Mouse (Mus musculus): ENCODE measurements at regions not wholly inside any gene's neighbourhood (a gene's known extent, or its start where the extent isn't known, plus 50 kb on each side); places are given as distances from the start of the nearest gene placed in this dataset.

DNA sequence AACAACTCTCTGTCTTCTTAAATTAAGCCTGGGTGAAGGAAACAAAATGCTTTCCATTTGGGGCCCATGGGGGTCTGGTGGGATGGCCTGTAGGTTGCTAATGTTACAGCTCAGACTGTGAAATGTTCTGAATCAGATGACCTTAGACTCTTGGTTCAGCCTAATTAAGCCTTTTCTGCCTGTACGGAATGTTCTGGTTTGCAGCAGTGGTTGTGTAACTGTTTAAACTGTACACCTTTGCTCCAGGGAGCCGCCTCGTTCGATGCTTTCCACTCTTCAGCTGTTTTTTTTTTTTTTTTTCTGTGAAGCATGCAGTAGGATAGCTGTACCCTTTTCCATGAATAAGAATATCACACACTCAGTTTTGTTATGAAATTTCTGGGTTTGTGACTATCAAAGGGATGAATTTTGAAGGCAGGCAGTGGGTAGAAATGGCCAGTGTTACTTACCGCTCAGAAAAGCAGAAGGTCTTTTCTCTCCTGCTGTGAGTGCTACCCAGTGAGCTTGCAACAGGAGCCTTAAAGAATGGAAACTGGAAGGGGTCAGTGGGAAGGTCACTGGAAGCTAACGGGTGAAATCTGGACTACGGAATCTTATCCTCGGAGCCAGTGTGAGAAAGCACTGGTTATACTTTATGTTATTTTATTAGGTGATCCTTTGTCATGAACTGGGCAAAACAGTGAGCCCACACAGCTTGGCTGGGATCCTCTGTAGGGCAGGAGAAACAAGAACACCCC is 349.4 kb downstream of the Foxo1 start:
- intact Hi-C loops (cut with DNase I) = loop anchor here (10.0 kb wide), 1 partner anchor 353 kb away; the partner anchor contains the start of gene Foxo1
- no peak for DNase-seq

DNA sequence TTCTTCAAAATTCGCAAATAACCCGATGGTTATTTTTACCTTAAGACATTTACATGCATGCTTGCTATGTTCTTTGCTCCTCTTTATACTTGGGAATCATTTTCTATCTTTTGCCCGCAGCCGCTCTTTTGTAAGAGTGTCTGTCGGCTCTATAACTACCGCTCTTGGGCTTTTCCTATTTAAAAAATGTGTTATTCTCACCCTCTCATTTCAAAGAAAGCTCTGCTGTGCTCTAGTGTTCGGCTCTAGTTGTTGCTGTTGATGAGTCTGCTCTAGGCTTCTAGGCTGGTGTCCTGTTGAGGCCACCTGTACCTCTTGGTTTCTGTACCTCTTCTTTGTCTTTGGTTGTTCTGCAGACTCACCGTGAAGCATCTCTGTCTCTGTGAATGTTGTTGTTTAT is 343.7 kb downstream of the Foxo1 start:
- intact Hi-C loops (cut with DNase I) = loop anchor here (10.0 kb wide), 1 partner anchor 347 kb away; the partner anchor contains the start of gene Foxo1
- DNase-seq = no peak

DNA sequence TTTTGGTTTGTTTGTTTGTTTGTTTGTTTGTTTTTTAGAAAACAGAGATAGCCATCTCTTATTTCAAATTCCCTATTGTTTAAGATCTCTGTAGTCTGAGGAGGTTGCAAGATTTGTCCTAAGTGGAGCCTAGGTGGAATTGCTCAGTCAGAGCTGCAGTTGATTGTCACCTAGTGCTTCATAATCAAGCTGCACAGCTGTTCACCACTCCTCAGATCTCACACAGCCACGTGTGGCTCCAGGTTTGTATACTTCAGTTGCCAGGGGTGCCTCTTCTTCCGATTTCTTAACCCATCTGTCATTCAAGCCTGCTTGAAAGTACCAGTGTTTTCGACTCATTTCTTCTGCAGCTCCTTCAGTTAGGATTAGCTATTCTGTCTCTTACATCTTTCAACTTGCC is 342.3 kb downstream of the Foxo1 start:
- intact Hi-C loops (cut with DNase I) = loop anchor here (10.0 kb wide), 1 partner anchor 346 kb away; the partner anchor contains the start of gene Foxo1
- no peak for DNase-seq

DNA sequence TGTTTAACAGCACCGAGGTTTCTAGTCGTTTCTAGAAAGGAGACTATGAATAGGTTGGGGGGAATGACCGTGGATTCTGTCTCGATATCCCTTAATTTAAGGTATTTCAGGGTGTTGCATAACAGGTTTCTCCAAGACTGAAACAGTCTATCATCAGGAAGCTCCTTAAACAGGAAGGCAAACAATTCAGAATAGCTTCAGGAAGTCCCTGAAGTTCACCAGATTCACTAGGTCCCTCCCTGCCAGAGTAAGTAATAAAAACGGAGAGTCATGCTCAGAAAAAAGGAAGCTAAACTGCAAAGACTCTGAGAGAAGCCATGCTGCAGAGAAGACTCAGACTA is 339.9 kb downstream of the Foxo1 start:
- DNase-seq = no peak
- intact Hi-C loops (cut with DNase I) = no loop called here

DNA sequence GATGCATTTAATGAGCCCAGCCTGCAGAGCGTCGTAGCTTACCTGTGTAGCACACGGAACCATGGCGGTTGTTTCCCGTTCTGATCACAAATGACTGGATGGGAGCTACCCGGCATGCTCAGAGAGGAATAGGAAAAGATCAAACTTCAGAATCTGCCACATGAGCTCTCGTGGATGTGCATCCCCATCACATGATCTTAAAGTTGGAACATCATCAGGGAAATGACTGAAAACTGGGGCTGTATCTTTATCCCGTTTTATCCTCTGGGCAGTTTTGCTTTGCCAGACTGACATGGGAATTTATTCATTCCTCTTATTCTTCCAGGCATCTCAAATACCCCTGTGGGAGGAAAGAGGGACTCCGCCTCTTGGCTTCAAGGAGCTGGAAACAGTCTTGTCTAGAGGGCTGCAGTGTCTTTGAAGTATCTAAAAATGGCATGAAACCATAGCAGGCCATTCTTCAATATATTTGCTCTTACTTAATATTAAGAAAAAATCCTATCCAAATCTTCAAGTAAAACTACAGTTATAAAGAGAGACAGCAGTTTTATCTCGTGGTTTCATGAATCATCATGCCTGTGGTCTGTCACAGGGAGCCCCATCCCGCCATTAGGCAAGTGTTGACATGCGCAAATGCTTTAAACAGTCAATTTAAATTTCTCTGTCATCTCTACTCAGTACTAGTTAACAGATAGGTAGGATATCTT is 339.4 kb downstream of the Foxo1 start:
- no peak for DNase-seq
- intact Hi-C loops (cut with DNase I) = no loop called here

DNA sequence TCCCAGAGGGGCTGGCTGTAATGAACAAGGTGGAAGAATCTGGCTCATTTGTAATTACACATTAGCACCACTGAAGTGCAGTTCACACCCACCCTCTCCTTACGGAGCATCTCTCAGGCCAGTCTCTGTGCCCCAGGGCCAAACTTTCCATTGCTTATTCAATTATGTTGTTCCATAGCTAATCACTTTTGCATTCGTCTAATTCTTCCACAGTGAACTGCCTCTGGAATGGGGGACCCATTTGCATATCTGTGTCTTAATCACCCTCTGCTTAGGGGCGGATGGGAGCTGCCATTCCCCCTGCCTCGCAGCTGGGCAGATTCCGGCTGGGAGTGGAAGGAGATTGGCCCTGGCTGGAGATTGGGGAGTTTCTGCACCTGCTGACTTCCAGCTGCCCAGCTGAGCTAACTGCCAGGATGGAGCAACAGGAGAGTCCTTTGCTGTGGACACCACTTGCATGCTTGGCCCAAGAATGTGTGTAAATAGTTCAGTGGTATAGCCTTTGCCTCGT is 337.2 kb downstream of the Foxo1 start:
- intact Hi-C loops (cut with DNase I) = no loop called here

DNA sequence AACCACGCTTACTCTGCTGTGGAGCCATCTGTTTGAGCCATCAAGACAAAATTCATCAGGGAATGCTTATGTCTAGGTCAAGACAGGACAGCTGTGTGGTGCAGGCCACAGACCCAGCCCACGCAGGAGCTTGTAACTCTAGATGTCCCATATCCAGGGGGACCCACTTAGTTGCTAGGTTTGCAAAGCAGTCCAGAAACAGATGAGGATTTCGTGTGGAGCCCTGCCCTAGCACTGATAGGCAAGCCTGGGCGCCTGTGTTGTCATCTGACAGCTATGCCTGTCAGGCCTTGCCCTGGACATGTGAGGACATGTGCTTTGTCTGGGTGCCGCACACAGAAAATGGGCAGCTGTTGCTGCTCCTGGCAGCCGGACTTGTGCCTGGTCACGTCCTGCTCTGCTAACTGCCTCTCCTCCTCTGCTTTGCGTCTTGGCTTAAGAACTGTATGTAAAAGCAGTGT is 335.1 kb downstream of the Foxo1 start:
- intact Hi-C loops (cut with DNase I) = no loop called here
- DNase-seq = peak; percentile 32

More for the DNA sequence above, 337.2 kb downstream of the Foxo1 start:
- no peak for DNase-seq

DNA sequence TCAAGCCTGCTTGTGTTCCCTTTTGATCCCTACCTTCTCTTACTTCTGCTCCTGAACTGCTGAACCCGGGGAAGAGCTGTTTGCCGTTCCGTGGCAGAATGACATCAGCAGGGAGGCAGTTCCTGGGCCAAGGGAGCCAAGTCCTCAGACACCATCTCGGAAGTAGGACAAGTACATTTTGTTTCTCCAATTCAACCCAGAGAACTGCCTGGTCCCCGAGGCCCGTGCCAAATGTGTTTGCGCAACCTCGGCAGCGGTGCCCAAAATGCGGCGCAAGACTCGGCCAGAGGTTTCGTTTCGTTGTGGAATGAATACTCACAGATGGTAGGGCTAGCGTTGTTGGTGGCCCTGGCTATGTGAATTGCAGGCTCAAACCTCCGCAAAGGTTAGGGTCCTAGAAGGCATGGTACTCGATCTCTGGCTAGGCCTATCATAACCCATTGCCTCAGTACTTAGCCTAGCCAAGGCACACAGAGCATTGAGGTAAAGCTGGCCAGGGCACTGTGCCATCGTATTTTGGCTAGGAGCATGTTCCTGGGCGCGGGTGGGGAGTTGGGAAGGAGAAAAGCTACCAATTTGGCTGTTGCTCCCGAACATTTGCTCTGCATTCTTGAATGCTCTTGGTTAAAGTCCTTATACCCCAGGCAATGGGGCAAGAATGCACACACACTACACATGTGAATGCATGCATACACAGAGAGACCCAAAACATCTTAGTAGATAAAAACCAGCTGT is 333.0 kb downstream of the Foxo1 start:
- intact Hi-C loops (cut with DNase I) = no loop called here
- DNase-seq = peak; percentile 82

DNA sequence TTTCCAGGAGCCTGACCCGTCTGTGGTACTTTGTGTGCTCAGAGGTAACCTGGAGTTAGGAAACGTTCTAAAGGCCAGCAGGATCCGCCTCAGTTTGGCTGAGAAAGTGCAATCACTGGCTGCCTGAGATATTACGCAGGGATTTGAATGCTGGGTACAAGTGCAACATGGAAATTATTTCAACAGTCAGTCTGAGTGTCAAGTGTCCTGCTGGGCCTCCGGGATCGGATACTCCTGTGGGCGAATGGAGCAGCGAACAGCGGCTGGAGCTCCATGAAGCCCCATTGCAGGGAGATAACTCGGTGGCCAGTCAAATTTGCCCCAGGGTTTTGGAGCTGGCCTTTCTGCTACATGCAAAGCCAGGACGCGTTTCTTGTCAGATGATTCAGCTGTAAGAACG is 332.4 kb downstream of the Foxo1 start:
- intact Hi-C loops (cut with DNase I) = no loop called here
- DNase-seq = peak; percentile 12

DNA sequence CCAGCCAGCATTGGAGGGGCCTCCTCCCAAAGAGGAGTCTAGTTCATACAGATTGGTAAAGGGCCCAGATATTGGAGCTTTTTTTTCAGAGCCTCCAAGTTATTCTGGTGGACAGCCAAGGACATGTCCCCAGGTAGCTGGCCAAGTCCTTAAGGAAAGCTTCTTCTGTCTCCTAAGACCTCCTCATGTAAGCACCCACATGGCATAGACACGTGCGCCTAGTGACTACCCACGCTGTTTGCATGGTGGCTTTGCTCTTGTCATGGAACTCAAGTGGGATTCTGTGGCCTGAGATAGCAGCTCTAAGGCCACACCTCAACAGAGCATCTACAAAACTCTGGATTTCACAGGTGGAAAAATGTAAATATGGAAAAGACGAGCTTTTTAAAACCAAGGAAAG is 332.0 kb downstream of the Foxo1 start:
- DNase-seq = no peak
- intact Hi-C loops (cut with DNase I) = no loop called here

DNA sequence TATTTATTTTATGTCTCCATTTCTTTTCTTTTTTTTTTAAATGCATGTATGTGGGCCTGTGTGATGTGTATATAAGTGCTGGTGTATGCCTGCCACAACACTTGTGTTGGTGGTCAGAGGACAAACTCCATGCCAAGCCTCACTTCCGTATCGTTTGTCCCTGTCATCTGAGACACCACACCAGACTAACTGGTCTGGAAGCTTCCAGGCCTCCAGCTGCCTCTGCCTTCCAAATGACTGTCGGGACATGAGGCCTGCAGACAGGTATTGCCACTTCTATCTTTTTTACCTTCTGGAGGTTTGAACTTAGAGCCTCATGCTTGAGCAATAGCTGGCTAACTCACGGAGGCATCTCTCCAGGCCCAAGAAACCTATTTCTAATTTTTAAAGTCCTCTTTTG is 318.3 kb downstream of the Foxo1 start:
- no peak for DNase-seq
- intact Hi-C loops (cut with DNase I) = no loop called here

DNA sequence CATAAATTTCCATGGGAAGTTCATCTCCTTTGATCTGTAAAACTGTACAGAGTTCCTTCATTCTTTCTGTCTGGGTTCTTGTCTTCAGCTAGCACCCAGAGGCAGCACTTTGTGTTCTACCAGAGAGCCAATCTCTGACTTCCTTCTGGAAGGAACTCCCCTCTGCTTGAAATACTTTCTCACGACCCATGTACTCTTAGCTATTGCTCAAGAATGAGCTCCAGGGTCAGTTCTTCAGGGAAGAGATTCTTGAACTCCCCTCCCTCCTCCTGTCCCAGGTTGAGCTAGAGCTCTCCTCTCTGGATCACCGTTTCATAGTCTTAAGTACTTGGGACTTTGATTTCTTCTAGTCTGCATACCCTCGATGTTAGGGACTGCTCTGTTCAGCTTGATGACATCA is 311.8 kb downstream of the Foxo1 start:
- DNase-seq = no peak
- intact Hi-C loops (cut with DNase I) = no loop called here

DNA sequence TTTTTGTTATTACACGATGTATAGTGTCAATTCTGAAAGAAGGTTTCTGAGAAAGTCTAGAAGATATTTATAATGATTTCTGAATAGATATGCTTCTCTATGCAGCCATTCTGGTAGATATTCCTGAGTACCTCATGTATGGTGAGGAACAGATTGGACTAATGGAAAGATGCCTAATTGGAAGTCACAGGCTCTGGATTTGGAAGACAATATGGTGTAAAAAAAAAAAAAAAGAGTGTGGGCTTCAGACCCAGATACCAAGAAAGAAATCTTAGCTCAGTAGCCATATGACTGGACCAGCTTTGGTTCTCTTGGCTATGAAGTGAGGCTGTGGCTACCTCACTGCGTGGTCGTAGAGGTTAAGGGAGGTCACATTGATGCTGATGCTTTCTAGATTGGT is 311.0 kb downstream of the Foxo1 start:
- no peak for DNase-seq
- intact Hi-C loops (cut with DNase I) = no loop called here

DNA sequence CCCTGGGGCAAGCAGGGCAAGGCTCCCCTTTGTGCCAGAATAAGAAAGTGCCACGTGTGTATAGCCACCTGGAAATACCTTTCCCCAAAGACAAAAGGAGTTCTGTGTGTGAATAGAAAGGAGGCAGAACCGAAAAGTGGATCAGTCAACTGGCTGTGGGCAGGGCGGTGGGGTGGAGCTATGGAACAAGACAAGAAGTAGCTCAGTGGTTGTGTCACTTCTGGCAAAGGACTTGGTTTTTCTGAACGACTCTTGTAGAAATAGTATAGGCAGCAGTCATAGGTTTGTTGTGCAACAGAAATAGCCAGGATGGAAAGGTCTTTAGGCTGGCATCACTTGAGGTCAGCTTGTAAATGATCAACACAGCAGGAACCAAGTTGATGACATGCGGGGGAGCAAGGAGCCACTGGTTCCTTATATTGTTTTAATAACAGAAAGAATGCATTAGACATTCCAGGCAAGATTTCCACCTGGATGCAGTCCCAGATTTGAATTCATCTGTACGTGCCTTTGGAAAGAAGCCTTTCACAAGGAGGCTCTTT is 308.6 kb downstream of the Foxo1 start:
- DNase-seq = no peak

DNA sequence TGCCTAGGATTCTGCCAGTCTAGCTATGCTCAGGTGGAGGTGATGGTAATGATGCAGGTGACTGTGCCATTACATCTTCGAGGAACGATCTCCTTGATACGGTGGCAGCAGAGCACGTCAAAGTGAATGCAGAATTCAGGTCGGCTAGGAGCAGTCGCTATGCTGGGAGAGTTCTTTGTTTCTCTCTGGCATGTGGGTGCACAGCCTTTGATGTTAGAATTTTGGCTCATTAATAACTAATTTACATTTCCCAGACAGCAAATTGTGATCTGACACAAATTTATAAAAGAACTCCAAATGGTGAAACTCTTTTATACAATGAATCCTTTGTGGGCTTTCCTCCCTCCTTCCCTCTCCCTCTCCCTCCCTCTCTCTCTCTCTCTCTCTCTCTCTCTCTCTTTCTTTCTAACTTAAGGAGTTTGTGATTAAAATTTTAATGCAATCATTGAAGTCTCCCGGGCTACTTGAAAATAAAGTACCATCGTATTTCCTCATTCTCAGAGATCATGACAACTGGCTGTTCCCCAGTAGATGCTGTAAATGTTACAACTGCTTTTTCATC is 307.2 kb downstream of the Foxo1 start:
- DNase-seq = no peak
- intact Hi-C loops (cut with DNase I) = no loop called here

More for the DNA sequence above, 308.6 kb downstream of the Foxo1 start:
- intact Hi-C loops (cut with DNase I) = no loop called here

DNA sequence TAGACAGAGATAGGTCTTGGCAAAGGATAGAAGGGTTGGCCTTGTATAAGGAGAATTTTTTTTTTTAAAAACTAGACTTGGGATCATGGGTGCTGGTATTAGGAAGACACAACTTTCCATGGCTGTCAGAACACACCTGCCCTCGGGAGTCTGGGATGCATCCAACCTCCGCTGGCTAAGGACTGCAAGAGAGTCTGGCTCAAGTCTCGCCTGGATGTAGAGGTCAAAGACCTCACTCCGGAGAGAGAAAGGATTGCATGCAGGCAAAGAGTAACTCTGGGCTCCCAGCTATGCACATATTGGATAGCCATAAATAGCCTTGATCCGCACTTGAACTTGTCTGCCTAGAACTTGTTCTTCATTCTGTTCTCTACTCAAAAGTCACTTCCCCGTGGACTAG is 306.2 kb downstream of the Foxo1 start:
- intact Hi-C loops (cut with DNase I) = no loop called here
- DNase-seq = no peak

DNA sequence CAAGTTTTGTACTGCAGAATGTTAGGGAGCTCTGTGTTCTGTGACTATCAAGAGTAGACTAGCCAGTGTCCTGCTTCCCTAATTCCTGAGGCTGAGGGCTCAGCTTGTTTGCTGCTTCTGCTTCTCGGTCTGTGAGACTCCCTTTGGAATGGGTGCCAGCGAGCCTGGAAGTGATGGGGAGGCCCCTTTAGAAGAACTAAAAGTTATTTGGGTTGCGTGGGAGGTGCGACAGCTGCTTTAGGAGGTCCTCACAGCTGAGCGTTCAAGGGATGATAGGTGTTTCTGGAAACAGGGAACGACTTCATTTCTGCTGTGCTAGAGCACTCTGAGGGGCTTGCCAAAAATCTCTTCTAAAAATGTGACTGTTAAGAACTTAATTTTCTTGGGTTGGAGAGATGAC is 305.7 kb downstream of the Foxo1 start:
- intact Hi-C loops (cut with DNase I) = no loop called here
- DNase-seq = no peak

DNA sequence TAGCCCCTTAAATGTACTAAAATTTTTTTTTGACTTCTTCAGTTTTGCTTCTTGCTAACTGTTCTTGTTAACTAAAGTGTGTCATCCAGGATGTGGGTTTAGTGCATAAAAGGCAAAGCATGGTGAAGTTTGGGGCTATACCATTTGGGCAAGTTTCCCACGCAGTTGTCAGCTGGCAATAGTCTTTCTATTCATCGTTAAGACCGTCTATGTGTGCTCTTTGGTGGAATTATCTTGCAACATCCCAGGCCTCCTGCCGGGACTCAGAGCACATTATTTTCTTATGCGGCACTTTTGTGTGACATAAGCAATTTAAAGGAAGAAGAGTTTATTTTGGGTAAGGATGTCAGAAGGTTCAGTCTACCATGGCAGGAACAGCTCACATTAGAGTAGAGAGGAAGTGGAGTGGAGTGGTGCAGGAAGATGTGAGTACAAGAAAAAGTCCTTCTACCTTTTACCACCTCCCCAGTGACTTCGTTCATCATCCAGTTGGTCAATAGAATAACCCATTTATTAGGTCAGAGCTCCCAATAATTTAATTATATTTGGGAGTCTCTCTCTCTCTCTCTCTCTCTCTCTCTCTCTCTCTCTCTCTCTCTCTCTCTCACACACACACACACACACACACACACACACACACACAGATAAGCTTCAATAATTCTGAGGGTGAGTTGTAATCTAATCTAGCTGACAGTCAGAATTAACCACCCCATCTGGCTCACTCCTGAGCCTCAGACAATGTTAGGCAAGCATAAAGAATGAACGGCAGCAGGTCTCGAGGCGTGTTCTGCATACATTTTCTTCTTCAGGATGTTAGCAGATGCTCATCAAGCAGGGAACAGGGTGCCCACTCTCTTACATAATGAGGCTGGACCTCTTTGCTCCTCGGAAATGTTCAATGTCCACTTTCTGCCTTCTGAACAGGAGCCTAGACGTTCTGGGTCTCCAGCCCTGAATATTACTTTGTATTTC is 304.7 kb downstream of the Foxo1 start:
- intact Hi-C loops (cut with DNase I) = no loop called here
- DNase-seq = no peak

DNA sequence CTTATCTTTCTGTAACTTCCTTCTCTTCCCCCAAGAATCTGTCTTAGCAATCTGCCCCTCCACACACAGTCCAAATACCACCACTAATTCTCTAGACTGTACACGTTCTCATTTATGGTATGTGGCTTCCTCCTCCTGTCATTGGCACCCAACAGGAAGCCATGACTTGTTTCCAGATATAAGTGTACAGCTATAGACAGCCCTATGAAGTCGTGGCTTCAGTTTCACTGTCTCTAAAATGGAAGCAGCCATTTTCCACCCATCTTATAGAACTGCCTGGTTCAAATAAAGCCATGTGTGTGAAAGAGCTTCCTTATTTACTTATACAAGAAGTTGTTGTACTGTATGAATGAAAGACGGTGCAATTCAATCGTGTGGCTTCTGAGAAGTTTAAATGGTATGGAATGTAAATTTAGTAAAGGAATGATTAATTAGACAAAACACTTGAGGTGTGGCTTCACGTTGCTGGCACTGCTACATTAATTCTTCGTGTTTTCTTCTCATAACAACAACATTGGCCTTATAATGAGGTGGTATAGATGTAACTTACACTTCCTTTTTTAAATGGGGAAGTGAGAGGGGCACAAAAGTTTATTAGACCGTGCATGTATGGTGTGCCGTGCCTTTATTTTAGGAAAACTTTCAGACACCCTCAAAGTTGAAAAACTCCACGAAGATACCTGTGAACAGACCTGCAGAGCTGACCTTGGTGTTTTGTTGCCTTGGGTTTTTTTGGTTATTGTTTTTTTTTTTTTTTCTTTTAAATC is 299.7 kb downstream of the Foxo1 start:
- DNase-seq = no peak
- intact Hi-C loops (cut with DNase I) = no loop called here

Data from left cerebral cortex, postnatal 4 days (tissue).